Mouse (Mus musculus): ENCODE results near the gene Nkx3-2.
A peak's percentile ranks its signal among the peaks of the same experiment; 100 is the strongest.

Gene Nkx3-2

DNA sequence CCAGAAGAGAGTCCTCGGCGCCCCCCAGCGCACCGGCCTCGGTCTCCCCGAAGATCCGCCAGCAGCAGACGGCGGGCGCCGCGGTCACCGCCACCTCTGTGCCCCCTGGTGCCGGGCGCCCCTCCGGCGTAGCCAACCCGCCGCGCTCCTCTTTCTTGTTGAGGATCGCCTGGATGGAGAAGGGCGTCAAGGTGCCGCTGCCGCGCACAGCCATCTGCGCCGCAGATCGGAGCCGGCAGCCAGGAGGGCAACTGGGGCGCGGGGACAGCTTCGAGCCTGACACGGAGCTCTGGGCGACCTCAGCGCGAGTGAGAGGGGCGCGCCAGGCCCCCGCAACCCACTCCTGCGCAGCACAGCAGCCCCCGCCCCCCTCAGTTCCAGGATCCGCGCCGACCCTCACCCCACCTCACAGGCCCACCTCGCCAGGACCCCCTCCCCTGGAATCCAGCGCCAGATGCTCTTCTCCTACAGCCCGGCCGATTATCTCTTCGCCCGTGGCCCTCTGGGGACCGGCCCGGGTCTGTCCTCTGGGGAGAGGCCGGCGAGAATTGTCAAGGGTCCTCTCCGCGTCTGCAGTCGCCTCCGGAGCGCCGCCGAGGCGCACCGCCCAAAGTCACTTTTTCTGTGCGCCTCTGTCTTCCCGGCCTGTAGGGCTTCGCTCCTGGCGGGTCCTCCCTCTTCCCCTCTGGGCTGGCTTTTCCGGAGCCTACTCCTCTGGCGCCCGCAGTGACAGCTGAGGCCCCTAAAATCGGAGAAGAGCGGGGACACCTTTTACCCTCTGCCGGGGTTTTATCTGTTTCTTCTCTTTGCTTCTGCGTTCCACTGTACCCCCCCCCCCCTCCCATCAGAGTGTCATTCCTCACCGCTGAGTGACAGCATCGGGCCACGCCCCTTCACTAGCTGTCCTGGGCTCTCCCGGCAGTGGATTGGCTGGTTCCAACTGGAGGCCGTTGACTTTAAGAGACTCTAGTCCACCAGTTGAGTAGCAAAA lies at the start of gene Nkx3-2:
TSS of gene Nkx3-2 (minus strand) at position 771 of the 991 bp plus-strand sequence.
- DNase-seq: no peak

- DNase-seq: no peak
Observed at GRCm38 (mm10) chr5:41812516-41812915, 48.2 kb upstream of the Nkx3-2 start.

- no peak for DNase-seq
Observed at GRCm38 (mm10) chr5:41811279-41811678, 47.0 kb upstream of the Nkx3-2 start.

- no peak for DNase-seq
Observed at GRCm38 (mm10) chr5:41807383-41807782, 43.1 kb upstream of the Nkx3-2 start.

DNA sequence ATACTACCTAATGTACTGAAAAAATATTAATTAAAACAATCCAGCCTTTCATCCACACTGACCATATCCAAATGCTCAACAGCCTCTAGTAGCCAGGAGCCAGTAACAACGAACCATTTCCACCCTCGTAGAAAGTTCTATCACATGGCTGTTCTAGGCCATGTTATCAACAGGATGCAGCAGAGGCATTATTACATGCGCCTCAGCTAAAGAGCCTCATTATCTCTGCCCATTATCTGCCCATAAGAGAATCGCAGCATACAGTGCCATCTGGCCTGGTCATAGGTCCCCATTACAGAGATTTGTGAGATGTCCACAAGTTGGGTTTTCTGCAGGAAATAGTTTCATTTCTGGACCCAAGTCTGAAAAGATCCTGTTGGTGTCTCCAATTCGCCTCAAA lies 41.9 kb upstream of the Nkx3-2 start:
- DNase-seq: no peak

DNA sequence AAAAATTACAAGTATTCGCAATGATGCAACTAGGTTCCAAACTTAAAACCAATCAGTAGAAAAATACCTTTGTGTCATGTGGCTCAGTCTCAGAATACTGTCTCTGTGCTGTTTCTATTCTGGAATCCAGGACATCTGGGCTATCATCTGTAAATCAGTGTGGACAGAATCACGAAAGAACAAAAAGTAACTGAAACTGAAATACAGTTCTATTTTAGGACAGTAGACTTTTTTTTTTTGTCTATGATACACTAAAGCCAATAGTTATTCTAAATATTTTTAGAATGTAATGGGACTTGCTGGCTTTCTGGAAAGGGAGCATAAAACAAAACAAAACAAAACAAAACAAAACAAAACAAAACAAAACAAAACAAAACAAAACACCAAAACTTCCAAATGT lies 40.8 kb upstream of the Nkx3-2 start:
- DNase-seq: no peak

GRCm38 (mm10) chr5:41804643-41805042 lies 40.3 kb upstream of the Nkx3-2 start:
- no peak for DNase-seq

DNA sequence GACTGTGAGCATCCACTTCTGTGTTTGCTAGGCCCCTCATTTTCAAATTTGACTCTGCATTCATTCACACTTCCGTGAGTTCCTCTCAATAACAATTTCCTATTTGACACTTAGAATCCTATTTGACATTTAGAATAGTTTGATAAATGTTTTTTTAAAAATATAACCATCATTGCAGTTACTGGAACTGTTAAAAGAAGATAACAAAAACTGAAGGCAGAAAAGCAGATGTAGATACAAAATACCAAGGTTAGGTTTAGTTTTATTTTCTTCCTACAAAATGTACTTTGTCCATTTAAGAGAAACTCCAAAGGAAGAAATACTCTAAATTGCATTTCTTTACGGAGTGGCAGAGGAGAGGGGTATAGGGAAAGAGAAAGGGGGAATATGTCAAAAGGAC lies 37.3 kb upstream of the Nkx3-2 start:
- no peak for DNase-seq

GRCm38 (mm10) chr5:41794434-41794833 lies 30.1 kb upstream of the Nkx3-2 start:
- no peak for DNase-seq

GRCm38 (mm10) chr5:41790517-41790916 lies 26.2 kb upstream of the Nkx3-2 start:
- no peak for DNase-seq

- no peak for DNase-seq
Observed at GRCm38 (mm10) chr5:41788877-41789276, 24.6 kb upstream of the Nkx3-2 start.

DNA sequence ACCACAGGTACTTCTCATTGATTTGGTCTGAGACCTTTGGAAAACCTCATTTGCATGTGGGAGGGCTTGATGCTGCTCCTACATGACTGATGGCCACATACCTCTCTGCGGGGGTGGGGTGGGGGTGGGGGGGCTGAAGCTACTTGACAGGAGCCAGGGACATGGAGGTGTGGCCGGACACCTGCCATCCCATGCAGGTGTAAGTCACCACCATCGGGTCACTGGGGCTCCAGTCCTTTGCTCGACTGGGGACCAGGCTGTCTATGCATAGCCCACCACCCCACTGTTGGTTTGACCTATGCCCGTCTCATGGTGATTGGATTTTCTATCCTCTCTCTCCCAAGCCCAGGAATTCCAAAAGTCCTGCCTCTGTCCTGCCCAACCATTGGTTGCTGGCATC lies 17.6 kb upstream of the Nkx3-2 start:
- DNase-seq: no peak

DNA sequence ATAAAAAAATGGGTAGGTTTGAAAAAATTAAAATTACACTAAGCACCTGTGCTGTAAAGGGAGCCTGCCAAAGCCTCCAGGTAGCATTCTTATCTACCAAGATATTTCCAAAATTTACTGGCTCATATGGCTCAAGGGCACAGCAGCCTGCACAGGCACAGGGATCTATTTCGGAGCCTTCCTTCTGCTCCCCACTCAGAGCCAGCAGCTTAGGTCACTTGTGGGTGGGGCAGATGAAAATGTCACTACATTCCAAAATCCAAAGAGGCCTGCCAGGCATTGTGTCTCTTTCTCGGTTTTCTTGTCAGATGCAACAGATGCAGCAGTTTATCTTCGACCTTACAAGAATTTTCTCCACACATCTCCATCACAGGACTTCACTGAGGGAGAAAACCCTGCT lies 15.7 kb upstream of the Nkx3-2 start:
- no peak for DNase-seq

- no peak for DNase-seq
Observed at GRCm38 (mm10) chr5:41775728-41776127, 11.4 kb upstream of the Nkx3-2 start.

DNA sequence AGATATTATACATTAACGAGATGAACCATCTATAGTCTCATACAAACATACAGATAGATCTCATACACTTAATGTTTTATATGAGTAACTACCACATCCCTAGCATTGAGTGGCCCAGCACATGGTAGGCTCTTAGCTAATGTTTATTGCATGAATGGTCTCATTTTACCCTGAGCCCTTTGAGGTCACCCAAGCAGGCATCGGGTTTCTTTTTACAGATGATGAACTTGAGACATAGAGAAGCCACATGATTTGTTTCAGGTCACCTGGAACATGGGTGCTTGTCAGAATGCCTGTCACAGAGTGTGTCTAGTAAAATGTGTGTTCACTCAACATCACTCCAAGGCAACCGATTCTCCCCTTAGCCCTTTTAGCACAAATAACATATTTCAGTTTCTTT lies 11.0 kb upstream of the Nkx3-2 start:
- DNase-seq: no peak

- peak; percentile 83 for DNase-seq
Observed at GRCm38 (mm10) chr5:41768382-41769040, 4.2 kb upstream of the Nkx3-2 start.

- no peak for DNase-seq
Observed at GRCm38 (mm10) chr5:41767296-41768200, 3.2 kb upstream of the Nkx3-2 start.

- DNase-seq: no peak
Observed at GRCm38 (mm10) chr5:41766406-41767010, 2.2 kb upstream of the Nkx3-2 start.

GRCm38 (mm10) chr5:41765626-41766405 lies 1.5 kb upstream of the Nkx3-2 start:
- no peak for DNase-seq

- DNase-seq: no peak
Observed at GRCm38 (mm10) chr5:41762947-41763730, 1.2 kb downstream of the Nkx3-2 start.
